Mouse (Mus musculus) ovary, postnatal 36 days (tissue): ENCODE data around the gene Gm20503.

Experiments
- DNase-seq: peaks from one replicate; pipeline ENCODE4 v3.0.0; 2022; ENCODE audit warnings: low spot score, mixed read lengths

Gm20503 gene

DNA sequence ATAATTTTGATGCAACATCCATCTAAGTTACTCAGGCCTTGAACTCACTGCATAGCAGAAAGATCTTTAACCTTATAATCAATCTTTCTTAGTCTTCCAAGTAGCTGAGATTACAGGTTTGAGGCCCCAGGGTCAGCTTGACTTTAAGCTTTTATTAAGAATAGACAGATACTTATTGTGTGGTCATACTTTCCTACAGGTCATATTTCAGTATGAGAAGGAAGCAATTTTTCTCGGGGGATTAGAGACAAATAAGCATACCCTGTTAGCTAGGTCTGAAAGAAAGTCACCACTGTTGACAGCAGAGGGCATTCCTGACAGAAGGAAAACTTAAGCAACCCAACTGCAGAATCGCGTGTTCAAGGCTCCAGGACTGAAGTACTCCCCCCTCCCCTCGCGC, 5.0 kb downstream of the Gm20503 start:
- DNase-seq = no peak

DNA sequence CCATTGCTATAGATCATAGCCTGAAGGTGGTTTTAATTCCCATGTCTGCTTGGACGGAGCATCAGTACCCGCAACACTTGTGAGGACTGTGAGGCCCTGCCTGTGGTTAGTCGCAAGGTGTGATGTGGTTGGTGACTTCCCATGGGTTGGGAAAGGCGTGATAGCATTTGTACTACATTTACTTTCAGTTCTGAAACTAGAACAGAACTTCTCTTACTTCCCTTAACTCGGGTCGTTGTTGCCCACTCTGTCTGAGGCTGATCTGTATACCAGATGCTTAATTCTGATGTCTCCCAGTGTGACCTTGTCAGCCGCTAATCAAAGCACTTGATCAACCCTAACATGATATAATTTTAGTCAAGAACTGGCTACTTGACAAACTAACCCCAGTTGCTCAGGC, 6.2 kb downstream of the Gm20503 start:
- DNase-seq = no peak

DNA sequence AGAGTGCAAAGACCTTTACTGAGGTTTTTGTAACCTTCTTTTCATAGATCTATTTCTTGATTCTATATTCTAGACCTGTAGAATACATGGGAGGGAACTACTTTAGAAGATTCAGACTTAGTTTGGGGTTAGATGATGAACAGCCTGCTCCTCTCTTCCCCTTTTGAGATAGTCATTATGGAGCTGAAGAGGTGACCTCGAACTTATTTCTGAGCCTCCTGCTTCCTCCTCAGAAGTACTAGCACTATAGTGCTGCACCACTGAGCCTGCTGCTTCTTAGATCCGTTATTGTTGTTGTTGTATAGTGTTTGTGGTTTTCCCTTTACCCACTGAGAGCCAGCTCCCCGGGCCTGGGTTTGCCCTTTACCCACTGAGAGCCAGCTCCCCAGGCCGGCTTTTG, 6.7 kb downstream of the Gm20503 start:
- DNase-seq = no peak

DNA sequence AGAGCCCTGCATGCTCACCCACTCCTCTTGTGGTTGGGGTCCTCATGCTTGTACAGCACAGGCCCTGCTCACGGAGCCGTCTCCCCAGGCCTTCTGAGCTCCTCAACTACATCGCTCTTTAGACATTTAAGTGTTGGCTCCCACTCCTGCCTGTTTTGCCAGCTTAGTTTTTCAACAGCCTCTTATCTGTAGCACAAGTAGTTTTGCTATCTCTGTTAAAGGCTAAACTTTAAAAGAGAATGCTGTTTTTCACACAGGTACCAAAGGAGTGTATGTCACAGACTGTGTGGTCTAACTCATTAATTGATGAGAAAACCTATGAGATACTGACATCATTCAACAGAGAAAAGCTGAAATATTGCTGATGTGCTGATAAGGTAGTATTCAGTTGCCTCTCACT, 8.4 kb downstream of the Gm20503 start:
- DNase-seq = no peak

DNA sequence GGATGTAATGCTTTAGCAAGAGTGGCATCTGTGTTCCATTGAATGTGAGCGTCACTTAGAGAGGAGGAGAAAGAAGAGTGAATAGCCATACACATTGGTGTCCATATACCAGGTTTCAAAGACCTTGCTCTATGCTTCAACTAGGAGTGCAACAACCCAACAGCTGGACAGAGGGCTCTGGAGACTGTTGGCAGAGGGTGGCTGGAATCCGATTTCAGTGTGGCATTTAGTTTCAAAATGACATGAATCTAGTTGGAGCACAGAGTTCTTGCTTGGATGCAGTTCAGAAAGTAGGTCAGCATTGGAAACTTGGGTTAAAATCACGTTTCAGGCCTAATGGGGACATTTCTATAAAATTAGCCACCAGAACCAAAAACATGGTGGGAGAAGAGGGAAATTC, 12.2 kb downstream of the Gm20503 start:
- DNase-seq = no peak

DNA sequence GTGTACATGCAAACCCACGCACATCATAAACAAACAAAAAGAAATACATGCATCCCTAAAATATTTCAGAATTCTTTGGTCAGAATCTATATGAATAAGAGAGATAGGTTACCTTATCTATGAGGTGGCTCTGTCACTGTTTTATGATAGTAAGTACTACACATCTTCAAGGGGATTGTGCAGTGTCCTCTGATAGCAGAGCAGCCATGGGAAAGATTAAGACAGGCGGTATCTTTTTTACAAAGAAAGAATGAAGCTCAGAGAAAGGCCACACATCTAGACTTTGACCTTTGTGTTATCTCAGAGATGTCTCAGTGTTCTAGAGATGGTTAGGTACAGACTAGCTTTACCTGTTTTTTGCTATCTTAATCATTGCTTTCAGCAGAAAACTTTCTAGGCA, 13.9 kb downstream of the Gm20503 start:
- DNase-seq = no peak

DNA sequence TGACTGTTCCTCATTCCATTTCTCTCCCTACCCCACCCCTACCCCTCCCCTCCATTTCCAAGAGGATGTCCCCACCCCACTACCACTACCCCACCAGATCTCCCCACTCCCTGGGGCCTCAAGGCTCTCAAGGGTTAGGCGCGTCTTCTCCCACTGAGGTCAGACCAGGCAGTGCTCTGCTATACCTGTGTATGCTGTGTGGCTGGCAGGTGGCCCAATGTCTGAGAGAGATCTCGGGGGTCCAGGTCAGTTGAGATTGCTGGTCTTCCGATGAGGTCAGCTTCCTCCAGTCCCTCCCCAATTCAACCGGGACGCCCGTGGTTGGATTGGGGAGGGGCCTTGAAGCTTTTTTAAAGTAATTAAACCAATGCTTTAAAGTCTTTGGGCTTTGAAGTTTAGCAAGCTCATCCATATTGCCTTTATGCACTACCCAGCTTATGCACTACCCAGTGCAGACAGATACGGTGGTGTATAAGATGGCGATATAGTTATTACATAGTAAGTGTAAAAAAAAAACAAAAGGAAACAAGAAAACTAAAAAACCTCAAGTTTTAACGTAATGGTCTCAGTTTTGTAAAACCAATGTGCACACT, 31.4 kb downstream of the Gm20503 start:
- no peak for DNase-seq

DNA sequence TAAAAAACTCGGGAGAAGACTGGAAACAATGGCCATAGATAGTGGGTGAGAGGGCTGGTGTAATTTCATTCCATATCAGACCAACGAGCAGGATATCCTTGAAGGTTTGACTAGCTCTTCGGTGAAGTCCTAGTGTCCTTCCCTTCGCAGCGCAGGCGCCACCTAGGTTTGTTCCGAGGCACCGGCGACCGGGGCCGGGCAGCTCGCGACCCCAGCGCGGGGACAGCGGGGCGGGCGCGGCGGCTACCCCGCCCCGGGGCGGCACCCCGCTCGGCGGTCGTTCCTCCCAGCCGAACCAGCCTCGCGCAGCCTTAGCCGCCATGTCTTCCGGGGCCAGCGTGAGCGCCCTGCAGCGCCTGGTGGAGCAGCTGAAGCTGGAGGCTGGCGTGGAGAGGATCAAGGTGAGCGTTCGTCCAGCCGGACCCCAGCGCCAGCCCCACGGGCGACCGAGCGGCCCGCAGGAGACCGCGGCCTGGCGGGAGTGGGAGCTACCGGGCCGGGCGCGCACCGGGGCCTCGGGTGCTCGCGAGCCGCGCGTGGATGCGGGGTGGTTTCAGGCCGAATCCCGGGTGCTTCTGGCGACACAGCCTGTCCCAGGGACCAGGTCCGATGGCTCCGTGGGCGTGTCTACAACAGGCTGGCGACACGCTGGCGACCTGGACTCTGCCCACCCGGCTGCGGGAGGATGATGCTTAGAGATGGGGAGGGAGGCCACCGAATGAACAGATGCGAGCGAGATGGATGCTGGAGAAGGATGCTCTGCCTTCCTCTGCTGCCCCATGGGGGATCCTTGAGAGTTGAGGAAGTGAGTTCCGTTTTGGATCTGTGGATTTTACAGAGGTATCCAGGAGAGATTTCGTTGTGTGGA, 32.1 kb downstream of the Gm20503 start, which contains the start of gene Gng10:
Gene Gng10 (plus strand): TSS at position 171 of the 868 bp plus-strand sequence.
- peak; percentile 72 for DNase-seq

DNA sequence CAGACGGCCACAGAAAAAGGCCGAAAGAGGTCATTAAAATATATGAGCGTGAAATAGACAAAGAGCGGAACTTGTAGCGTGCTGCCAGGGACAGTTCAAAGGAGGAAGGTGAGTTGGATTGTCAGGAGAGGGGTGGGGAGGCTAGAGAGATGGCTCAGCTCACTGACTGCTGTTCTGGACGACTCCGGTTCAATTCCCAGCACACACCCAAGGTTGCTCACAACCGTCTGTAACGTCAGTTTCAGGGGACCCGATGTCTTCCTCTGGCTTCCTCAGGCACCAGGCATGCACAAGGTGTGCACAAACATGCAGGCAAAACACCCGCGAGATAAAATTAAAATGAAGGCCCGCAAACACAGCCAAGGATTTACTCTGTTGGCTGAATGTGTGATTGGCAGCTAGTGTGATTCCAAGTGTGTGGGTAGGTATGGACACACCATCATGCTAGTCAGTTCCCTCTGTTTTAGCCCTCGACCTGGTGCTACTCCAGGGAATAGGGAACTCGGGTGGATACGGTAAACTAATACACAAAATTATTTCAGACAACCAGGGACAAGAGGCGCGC, 32.9 kb downstream of the Gm20503 start:
- no peak for DNase-seq

DNA sequence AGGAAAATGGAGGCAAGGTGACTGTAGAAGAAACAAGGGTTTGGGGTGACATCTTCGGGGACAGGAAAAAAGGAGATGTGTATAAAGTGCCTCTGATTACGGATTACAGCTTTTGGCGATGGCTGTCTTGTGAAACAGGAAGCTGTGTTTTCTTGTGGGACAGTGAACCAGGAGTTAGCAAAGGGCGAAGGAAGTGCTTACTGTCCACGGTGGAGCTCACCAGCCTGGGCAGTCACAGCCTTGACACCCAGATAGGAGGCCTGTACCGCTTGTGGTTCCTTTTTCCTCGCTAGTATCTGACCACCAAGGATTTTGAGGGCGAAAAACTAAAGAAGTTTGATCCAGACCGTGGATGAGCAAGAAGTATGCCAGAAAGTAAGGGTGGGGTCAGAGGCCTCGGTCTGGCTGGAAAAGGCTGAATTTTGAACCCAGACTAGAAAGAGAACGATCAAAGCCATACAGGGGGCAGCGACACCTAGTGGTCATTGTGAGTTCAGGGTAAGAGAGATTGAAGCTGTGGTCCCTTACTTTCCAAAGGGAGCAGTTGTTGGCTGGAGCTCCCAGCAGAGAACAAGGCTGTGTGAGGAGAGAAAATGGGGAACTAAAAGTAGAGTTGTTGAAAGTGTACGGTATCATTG, 33.6 kb downstream of the Gm20503 start:
- peak; percentile 64 for DNase-seq

DNA sequence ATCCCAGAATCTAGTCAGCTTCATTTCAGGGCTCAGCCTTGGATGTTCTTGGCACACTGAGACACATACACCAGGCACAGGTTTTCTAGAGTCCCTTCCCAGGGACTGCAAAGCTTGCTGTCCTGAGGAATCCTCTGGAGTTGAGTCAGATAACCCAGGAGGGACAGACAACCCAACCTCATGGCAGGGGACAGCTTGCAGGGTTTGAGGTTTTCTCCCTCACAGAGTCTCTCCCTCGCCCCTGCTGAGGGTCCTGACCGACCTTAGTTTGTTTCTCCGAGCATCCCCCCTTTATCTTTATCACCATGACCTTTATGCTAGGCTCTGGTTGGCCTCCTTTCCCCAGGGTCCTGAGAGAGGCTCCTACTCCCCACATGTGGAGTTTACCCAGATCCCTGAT, 34.5 kb downstream of the Gm20503 start:
- DNase-seq = no peak

DNA sequence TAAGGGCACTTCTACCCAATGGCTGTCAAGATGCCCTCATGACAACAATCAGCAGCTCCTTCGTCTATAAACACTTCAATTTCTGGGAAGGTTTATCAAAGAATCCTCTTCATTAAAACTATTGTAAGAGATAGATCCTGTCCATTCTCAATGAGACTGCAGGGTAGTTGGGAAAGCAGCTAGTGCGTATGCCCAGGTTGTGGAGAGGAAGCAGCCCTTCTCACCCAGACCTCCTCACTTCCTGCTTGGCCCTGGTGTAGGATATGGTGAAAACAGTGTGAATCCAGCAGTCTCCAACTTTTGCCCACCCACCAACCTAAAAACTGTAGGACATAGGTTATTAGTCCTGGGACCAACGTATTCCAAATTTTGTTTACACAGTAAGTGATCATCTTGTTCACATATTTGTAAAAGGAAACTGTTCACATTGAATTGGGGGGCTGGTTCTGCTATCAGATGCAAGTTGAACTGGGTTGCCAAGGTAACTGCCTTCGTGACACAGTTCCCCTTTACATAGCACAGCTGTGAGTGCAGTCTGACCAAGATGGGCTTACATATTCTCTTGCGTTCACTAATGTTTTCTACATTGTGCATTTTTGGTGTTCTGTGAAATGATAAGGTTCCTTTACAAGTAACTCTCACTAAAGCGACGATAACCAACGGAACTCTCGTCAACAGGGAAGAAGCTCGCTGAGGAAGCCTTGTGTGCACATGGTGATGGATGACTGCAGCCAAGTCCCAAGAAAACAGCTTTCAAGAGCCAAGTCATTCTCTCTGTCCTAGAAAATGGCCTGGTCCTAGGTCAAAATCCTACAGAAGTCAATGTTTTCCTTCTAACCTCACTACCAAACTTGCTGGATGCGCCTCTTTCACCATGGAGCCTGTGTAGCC, 37.6 kb downstream of the Gm20503 start:
- DNase-seq = no peak

DNA sequence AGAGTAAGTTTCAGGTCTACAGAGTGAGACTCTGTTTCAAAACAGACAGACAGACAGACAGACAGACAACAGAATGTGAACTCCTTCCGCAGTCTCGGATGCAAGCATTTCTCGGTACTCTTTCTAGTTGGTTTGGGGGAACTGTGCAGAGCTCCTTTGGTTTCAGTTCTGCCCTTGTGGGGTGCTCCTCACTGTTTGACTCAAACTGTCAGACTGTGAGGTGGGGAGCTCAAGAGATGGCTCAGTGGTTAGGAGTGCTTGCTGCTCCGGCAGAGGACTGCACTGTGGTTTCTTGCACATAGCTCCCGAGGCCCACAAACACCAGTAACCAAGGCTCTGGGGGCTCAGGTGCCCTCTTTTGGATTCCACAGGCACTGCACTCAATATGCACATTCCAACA, 40.1 kb downstream of the Gm20503 start:
- DNase-seq = no peak

DNA sequence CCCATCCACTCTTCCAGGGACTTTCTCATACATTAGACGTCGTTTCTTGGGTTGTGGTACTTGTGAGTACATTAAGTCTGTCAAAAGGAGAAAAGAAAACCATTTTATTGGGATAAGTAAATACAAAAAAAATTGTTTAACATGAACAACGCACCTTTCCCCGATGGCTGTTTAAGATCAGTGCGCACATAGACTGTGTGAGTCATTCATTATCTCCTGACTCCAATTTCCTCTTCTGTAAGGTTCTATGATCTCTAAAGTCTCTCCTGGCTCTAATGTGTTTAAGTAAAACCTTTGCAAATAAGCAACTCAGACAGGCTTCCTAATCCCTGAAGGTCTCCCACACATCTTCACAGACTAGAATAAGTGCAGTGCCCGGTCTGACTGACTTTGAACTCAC, 40.9 kb downstream of the Gm20503 start:
- no peak for DNase-seq

DNA sequence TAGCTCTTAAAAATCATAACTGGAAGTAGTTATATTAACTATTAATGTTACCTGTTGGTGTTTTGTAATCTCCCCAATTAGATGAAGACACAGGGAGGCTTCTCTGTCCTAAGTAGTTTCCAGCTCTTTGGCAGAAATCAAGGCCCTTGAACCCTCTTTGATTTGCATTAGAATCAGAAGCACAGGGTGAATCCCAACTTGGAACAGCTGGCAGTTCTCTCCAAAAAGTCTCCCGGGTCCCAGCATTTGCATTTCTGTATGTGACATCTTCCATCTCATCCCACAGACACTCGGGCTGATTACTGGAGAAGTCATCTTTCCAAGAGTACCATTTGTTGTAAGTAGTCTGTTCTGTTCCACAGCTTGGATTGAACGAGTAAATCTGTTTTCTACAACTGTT, 44.2 kb downstream of the Gm20503 start:
- no peak for DNase-seq

DNA sequence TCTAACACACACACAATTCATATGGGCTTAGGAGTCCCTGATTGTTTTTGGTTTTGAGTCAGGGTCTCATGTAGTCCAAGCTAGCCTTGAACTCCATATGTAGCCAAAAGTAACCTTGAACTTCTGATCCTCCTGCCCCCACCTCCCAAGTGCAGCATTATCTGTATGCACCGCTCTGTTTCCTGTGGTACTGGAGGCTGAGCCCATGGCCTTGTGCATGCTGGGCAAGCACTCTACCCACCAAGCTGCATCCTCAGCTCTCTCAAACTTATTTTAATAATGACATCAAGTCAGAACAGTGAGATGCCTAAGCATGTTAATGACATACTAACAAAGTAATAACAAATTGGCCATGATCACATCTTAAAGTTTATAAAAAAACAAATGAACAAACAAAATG, 48.1 kb downstream of the Gm20503 start:
- DNase-seq = no peak

DNA sequence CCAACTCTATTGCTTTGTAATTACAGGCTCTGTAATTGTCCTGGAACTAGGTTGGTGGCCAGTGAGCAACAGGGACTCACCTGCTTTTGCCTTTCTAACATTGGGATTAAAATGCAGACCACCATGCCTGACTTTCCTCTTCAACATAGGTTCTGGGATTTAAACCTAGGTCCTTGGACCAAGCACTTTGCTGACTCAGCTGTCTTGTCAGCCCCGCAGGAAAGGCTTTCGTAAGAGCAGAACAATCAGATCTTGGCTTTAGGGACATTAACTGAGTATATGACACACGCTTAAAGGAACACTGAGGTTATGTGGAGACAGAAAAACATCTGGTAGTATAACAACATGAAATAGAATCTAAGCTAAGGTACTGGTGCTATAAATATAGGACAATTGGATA, 54.9 kb downstream of the Gm20503 start:
- no peak for DNase-seq

DNA sequence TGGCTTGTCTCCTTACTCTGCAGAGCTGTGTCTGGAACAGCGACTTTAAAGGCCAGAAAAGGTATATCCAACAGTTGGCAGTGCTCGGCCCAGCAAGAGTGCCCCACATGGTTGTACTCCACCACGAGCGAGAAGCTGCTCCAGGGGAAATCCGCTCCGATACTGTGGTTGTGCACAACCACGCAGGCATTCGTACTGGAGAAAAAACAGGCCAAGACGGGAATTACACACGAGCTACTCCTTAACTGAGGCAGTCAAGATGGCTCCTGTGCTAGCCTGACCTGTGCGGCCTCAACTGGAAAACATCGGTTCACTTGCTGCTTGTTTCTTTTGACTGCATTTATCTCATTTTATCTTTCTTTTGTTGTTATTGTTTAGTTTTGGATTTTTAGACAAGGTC, 59.5 kb downstream of the Gm20503 start:
- no peak for DNase-seq

DNA sequence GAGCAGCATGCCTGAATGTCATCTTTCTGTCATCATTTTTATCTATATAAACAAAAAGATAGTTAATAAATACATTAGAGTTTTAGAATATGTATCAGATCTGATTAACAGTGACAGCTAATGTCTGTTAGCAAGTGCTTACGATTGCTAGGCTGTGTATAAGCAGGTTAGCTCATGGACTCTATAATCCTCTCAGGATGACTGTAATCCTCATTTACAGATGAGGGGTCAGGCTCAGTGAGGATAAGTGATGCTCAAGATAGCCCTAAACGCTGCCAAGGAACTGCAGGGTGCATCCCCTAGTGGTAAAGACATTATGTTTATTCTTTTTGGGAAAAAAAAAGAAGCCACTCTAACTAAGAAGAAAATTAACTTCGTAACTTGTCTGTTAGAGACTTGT, 66.3 kb downstream of the Gm20503 start:
- DNase-seq = no peak

DNA sequence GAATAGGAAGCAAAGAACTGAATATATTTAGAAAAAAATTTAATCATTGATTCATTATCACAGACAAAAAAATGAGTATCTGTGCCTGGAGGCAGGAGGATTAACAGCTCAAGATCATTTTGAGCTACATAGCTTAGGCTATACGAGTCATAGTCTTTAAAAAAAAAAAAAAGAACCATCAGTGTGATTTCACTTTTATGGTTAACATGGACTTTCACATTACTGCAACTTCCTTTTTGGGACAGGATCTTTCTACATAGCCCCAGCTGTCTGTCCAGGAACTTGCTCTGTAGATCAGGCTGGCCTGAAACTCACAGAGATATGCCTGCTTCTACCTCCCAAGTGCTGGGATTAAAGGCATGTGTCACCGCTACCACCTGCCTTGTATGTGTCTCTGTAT, 80.4 kb downstream of the Gm20503 start:
- no peak for DNase-seq

DNA sequence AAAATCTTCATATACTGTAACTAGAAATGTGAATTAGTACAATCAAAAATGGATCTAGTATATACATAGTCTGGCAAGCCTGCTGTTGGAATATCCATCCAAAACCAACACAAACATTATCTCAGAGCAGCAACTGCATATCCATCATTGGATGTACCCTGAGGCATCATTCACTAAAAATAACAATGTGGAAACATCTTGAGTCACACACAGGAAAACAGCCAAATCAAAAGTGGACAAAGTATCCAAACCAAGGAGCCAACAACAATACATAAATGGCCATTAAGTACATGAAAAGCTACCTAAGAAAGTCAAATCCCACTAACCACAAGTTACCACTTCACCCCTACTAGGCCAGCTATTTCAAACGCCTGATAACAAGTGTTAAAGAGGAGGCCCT, 86.4 kb downstream of the Gm20503 start:
- no peak for DNase-seq
